Mouse (Mus musculus) lung, postnatal 36 days (tissue): ENCODE measurements at regions not wholly inside any gene's neighbourhood (a gene's known extent, or its start where the extent isn't known, plus 50 kb on each side); places are given as distances from the start of the nearest gene placed in this dataset.

Source experiments
- DNase-seq: peaks from one replicate; pipeline ENCODE4 v3.0.0; 2022; ENCODE audit warnings: mixed read lengths

GRCm38 (mm10) chr3:38254896-38255295, 229.7 kb downstream of the Ankrd50 start:
- peak; percentile 84 for DNase-seq

DNA sequence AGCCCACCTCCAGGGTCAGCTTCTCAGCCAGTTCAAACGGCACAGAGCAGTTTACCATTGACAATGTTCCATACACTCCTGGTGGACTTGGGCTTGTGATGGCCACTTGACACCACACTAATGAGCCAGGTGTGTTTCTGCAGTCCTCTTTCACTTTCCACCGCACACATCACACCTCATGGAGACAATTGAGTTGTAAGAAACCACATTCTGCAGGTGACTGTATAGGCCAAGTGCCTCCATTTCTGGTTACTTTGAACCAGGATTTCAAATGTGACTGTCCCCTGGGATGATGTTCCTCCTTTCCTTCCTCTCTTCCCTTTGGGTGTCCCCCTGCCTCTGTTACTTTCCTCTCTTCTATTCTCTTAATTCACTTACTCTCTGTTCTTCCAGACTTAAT, 233.1 kb downstream of the Ankrd50 start:
- no peak for DNase-seq

- no peak for DNase-seq
Measured at GRCm38 (mm10) chr3:38250552-38250951, 234.1 kb downstream of the Ankrd50 start.

GRCm38 (mm10) chr3:38248941-38249340, 235.7 kb downstream of the Ankrd50 start:
- no peak for DNase-seq

DNA sequence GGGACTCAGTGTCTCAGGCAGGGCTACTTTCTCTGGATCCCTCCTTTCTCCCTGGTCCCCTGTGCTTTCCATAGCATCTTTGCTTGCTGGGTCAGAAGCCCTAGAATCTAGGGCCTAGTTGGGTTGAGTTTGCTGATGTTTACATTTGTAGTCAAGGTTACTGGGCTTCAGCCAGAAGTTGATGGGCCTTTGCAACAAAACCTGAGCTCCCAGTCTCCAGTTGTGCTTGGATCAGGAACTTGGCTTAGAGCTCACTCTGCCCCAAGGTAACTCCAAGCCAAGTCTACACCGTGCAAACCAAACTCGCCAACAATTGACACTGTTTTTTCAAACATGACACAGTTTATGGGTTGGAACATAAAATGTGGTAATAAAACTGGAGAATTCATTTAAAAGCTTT, 238.2 kb downstream of the Ankrd50 start:
- DNase-seq = peak; percentile 34

DNA sequence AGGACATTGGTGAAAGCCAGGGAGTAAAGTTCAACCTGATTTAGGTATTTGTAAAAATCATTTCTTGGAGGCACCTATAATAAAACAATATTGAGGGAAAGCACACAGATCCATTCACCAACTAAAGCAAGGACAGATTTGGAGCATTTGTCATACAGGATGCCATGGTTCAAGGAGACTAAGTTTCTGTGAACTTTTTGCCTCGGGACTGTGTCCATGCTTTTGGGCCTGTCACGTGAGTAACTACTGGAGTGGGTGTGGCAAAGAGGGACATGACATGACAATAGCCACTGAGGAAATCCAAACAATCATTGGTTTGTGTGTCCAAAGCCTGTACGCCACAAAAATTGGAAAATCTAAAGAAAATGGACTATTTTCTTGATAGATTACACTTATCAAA, 241.4 kb downstream of the Ankrd50 start:
- no peak for DNase-seq

DNA sequence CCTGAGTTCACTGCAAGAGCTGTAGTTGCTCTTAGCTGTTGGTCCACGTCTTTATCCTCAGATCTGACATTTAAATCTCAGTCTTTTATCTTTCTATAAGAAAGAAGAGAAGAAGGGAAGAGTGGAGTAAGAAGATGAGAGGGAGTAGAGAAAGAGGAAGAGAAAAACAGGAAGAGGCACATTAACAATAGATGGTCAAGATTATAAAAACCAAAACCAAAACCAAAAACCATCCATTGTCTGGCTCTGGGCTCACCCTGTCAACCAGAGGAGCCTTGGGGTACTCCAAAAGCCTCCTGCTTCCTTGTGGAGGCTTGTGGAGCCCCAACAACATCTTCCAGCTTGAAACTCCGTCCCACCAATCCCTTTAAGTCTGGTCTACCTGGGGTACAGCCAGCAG, 247.0 kb downstream of the Ankrd50 start:
- DNase-seq = no peak

- DNase-seq = peak; percentile 15
Measured at GRCm38 (mm10) chr3:38235736-38236083, 248.9 kb downstream of the Ankrd50 start.

- DNase-seq = no peak
Measured at GRCm38 (mm10) chr3:38235033-38235735, 249.5 kb downstream of the Ankrd50 start.

GRCm38 (mm10) chr3:38234534-38234933, 250.1 kb downstream of the Ankrd50 start:
- no peak for DNase-seq

GRCm38 (mm10) chr3:38234006-38234405, 250.6 kb downstream of the Ankrd50 start:
- DNase-seq = no peak

- no peak for DNase-seq
Measured at GRCm38 (mm10) chr3:38233091-38233490, 251.6 kb downstream of the Ankrd50 start.

DNA sequence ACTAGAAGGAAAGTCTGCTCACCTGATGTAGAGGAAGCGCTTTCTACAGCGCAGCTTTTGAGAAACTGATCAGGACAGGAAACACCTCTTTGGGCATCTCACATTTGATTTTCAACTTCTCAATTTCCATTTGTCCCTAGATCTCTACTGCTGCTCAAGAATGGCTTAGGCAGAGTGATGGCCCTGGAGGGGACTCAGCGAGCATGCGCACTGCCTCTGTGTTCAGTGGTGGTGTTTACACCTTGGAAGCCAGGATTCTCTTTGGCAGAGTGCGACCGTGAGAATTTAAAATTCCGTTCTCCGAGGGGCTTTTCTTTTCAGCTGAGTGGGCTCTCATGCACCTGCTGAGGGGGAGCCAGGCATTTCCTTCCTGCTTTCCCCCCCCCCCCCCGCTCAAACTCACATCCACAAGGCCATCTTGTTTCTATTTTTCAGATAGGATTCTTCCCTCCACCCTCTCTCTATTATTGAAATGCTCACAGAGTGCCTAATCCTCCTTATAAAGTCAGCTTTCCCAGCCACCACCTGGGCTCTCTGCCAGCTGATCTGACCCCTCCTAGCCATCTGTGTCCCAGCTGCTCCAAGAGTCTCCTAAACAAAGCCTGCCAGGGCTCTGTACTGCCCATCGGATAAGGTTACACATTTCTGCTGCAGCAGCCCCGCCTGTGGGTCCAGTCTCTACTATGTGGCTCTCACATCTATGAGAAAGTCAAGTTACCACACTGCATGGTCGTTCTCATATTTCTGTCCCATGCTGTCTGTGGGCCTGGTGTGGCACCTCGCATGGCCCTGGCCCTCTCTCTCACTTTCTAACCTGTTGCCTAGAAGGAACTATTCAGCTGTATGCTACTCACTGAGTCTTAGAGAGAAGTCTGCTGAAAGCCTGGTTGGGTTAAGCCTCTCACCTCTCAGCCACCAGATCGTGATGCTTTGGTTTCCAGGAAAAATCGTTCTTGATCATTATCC, 252.2 kb downstream of the Ankrd50 start:
- peak; percentile 75 for DNase-seq

DNA sequence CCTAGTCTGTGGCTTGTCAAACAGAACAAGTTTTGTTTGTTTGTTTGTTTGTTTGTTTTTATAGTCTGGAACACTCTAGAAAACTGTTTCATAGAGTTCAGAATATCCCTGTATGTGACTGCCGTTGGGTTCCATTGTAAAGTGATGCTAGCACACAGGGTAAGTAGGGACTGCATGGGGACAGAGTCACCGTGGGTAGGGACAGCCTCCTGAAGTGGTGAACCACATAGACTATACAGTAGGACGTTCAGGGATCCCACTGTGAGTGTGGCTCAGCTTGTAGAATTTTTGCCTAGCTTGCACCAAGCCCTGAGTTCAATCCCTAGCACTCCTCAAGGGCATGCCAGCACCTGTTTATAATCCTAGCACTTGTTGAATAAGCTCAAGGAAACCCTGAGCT, 253.1 kb downstream of the Ankrd50 start:
- no peak for DNase-seq

DNA sequence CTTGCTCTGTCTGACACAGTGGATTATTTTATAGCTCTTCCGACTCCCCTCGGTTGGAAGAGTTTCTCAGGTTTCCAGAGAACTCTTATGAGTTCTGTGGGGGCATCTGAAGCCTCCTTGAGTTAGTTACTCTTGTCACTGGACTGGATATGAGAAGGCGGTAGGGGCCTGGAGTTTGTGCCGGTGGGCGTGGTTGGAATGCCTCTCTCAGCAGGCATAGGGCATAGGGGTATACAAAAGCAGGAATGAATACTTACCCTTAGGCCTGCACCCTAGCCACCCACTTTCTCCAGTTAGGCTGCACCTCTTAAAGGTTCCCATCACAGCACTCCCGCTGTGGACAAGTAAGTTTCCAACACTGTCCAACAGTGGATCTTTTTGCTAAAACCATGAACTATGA, 253.8 kb downstream of the Ankrd50 start:
- no peak for DNase-seq

DNA sequence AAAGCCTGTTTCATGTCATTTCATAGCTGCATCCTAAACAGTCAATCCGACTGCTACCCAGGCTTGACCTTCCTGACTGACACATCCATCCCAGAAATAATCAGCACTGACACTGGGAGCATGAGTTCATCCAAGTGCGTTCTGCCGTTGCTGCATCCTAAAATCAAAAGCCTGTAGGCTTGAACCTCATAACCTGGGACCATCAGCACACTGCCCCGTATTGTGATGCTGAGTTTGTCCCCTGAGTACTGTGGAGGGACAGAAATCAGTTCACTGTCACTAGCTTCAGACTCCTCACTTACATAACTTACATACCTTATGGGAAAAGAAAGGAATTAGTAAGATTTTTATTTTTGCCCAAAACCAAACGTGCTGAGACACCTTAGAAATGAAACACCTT, 255.0 kb downstream of the Ankrd50 start:
- DNase-seq = no peak

- DNase-seq = no peak
Measured at GRCm38 (mm10) chr3:38229051-38229450, 255.6 kb downstream of the Ankrd50 start.

- peak; percentile 82 for DNase-seq
Measured at GRCm38 (mm10) chr3:38227596-38227995, 257.0 kb downstream of the Ankrd50 start.

DNA sequence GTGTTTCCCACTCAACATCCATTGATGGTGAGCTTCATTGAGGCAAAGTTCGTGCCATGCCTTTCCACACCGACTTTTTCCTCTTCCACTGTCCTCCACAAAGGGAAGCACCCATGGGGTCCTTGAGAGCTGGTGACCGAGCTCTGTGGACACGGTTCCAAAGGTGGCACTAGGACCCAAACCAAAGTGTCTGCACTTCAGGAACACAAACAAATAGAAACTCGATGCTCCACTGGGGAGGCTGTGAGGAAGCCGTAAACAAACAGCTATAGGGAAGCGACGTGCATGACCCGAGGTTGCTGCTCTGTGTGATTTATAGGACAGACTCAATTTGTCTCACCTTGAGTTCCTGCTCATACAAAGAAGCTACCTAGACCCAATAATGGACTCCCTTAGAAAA, 257.5 kb downstream of the Ankrd50 start:
- no peak for DNase-seq

DNA sequence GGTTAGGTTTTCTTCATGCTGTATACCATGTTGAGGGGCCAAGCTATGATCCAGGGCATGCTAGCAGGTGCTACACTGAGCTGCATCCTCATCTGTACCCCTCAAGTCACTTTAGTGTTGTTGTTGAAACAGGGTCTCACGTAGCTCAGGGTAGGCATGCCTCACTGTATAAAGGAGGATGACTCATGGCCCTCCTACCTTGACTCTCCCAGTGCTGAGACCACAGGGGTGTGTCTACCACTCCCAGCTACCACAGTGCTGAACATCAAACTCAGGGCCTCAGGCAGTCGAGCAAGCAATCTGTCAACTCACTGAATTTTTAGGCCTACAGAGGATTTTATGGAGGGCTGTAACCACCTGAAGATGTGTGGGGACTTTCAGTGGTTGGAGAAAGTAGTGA, 258.5 kb downstream of the Ankrd50 start:
- DNase-seq = no peak

DNA sequence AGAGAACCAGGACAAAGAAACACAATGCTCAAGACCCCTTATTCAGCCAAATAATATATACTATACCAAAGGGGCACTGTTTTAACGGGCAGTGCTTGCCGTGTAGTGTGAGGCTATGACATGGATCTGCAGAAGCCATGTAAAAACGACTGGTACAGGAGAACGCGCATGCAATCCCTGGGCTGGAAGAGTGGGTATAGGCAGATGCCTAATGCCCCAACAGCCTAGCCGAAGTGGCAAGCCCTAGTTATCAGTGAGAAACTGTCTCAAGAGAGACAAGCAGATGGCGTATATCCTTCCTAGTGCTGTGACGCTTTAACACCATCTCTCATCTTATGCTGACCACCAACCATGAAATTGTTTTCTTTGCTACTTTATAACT, 262.8 kb downstream of the Ankrd50 start:
- no peak for DNase-seq

GRCm38 (mm10) chr3:38220934-38221833, 263.5 kb downstream of the Ankrd50 start:
- DNase-seq = peak; percentile 86

DNA sequence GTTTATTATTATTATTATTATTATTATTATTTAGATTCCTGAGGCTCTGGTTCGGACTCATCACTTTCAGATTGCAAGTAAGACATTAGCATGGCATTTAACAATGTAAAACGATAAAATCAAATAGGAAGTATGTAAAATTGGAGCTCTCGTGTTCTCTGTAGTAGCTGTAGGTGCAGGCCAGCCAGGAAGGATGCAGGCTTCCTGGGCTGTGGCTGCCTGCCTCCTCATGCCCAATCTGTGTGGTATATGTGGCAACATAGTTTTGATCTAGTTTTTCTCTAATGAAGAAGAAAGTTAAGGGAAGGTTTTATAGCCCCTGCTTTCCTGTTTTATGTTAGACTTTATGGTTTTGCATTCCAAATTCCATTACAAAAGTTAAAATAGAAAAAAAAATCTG, 275.6 kb downstream of the Ankrd50 start:
- no peak for DNase-seq
